ENCODE assay signal across 37 mouse cellular contexts in genomic region chrX:164416803-164417202, GRCm38 (mm10). TPM values are rescaled to one million over a fixed set of nuclear protein-coding genes. Genes with fewer than 3 reads are reported as not detected.
"Had no signal": no experiment of that assay in that cellular context is flagged by ENCODE, and none has a peak within 500 bp of the region (broad histone marks: within the 10 kb centered on the region; RNA-seq: fewer than 3 reads in every experiment).

No protein-coding gene starts in this region.

- H3K9ac ChIP-seq: limb, embryonic 12.5 days; limb, embryonic 13.5 days; limb, embryonic 15.5 days; liver, embryonic 12.5 days; liver, embryonic 13.5 days; liver, embryonic 14.5 days; liver, embryonic 15.5 days; liver, postnatal 0 days; lung, embryonic 14.5 days; lung, embryonic 15.5 days; midbrain, embryonic 12.5 days; midbrain, embryonic 13.5 days; midbrain, embryonic 15.5 days; neural tube, embryonic 12.5 days had no signal

- DNase-seq: left cerebral cortex, postnatal 4 days; liver; liver, embryonic 13.5 days; liver, postnatal 0 days; lung, adult 18-20 months; lung, adult 2 months; lung, embryonic 14.5 days; lung, postnatal 10 days; lung, postnatal 14 days; lung, postnatal 36 days; lung, postnatal 4 days; midbrain, embryonic 14.5 days had no signal

- H3K36me3 ChIP-seq: limb, embryonic 10.5 days; limb, embryonic 12.5 days; limb, embryonic 13.5 days; limb, embryonic 15.5 days; liver, embryonic 12.5 days; liver, embryonic 13.5 days; liver, embryonic 15.5 days; lung, embryonic 15.5 days; midbrain, embryonic 10.5 days; midbrain, embryonic 12.5 days; midbrain, embryonic 13.5 days; midbrain, embryonic 15.5 days; neural tube, embryonic 12.5 days had no signal

- H3K4me1 ChIP-seq: limb, embryonic 15.5 days; neural tube, embryonic 12.5 days had no signal

- H3K27me3 ChIP-seq: liver, embryonic 12.5 days; liver, embryonic 13.5 days; liver, embryonic 15.5 days; lung, embryonic 15.5 days; neural tube, embryonic 12.5 days had no signal

- H3K4me3 ChIP-seq: limb, embryonic 10.5 days; limb, embryonic 12.5 days; limb, embryonic 13.5 days; limb, embryonic 15.5 days; liver, embryonic 12.5 days; liver, embryonic 13.5 days; liver, embryonic 15.5 days; lung, embryonic 15.5 days; megakaryocyte, embryonic 14.5 days; midbrain, embryonic 10.5 days; midbrain, embryonic 12.5 days; midbrain, embryonic 13.5 days; midbrain, embryonic 15.5 days; myocyte; neural tube, embryonic 12.5 days had no signal

- H3K9me3 ChIP-seq: limb, embryonic 10.5 days; limb, embryonic 12.5 days; limb, embryonic 13.5 days; limb, embryonic 15.5 days; liver, embryonic 12.5 days; liver, embryonic 13.5 days; liver, embryonic 15.5 days; lung, embryonic 15.5 days; megakaryocyte, embryonic 14.5 days; midbrain, embryonic 10.5 days; midbrain, embryonic 12.5 days; midbrain, embryonic 13.5 days; midbrain, embryonic 15.5 days; neural tube, embryonic 12.5 days had no signal

- H3K27ac ChIP-seq: limb, embryonic 10.5 days; limb, embryonic 12.5 days; limb, embryonic 13.5 days; limb, embryonic 15.5 days; liver, embryonic 12.5 days; liver, embryonic 13.5 days; liver, embryonic 14.5 days; liver, embryonic 15.5 days; lung, embryonic 15.5 days; macrophage; midbrain, embryonic 10.5 days; midbrain, embryonic 12.5 days; midbrain, embryonic 13.5 days; midbrain, embryonic 15.5 days; neural tube, embryonic 12.5 days had no signal

RNA-seq across cellular contexts. Expression of gene Asb11, which starts 20.0 kb away (rescaled TPM):
- total RNA-seq: megakaryocyte progenitor cell, adult 5-6 weeks; megakaryocyte, adult 5-6 weeks; midbrain, postnatal 0 days; monocyte, adult 5-6 weeks had no signal
- polyA plus RNA-seq: limb, embryonic 10.5 days; limb, embryonic 12.5 days; limb, embryonic 13.5 days; limb, embryonic 15.5 days; liver, adult 2 months; liver, embryonic 11.5 days; liver, embryonic 12.5 days; lung, embryonic 14.5 days; macrophage; midbrain, embryonic 10.5 days; midbrain, embryonic 11.5 days; midbrain, embryonic 12.5 days; midbrain, embryonic 13.5 days; midbrain, embryonic 14.5 days; midbrain, embryonic 15.5 days; midbrain, embryonic 16.5 days; midbrain, postnatal 0 days; neural tube, embryonic 11.5 days; neural tube, embryonic 12.5 days had no signal

RNA-seq across cellular contexts. Expression of gene Vegfd, which starts 43.6 kb away (rescaled TPM):
- total RNA-seq: megakaryocyte progenitor cell, adult 5-6 weeks; megakaryocyte, adult 5-6 weeks; monocyte, adult 5-6 weeks had no signal
- polyA plus RNA-seq: macrophage had no signal
